Mouse (Mus musculus) left cerebral cortex, adult 8-10 months (tissue): ENCODE results near the gene Sema4a. TPM values are rescaled to one million over a fixed set of nuclear protein-coding genes. Genes with fewer than 3 reads are reported as not detected.
A peak's percentile ranks its signal among the peaks of the same experiment; 100 is the strongest.

Experiments
- DNase-seq, 2 experiments: peaks; one replicate each; pipeline ENCODE4 v3.0.0; 2022; ENCODE audit warnings: low spot score in 2 of 2
- total RNA-seq, 4 experiments: library from RNA; stranded (reverse); gene quantifications; 2 replicates each; pipeline ENCODE4 v1.2.4; 2022

The Sema4a gene
- total RNA-seq, result 10 to 100 TPM; 63.2 to 71.4 (median 66.8) TPM

- no peak for DNase-seq
These were observed at the start of gene Sema4a for GRCm38 (mm10) chr3:88460983-88461696. Gene Sema4a (minus strand): TSS chr3:88461182.

DNA sequence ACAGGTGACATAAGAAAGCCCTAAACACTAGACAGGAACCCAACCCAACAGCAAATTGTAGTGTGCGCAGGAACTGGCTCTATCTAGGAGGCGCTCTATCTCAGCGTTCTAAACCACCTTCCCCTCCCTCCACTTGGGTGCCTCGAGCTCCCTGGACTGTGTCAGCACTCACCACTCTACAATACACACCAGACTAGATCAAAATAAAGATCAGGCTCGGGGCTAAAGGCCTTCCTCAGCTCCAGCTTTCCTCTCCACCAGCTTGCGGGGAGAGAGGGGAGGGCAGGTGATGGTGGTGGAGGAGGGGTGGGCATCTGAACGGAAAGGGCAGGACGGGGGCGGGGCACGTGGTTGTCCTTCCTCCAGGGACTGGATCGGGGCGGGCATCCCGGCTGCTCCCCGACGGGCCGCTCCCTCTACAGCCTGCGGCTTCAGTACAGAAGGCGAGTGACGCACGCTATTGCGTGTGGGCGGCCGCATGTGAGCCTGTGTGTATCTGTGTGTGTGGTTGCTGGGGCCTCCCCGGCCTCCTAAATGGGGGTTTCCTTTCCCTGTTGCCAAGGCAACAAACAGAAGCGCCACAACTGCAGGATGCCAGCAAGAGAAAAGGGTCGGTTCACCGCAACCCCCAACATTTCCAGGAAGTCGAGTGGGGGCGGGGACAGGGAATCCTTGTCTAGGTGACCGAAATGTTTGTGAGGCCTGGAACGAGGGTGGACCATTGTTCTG is 48.9 kb upstream of the Sema4a start, which contains the start of gene Lmna:
Gene Lmna, minus strand, starts transcription at position 265 of the 729 bp plus-strand sequence.
- DNase-seq, result peak; percentile 74 to 95

GRCm38 (mm10) chr3:88509250-88509649 is 48.3 kb upstream of the Sema4a start:
- DNase-seq, result no peak

GRCm38 (mm10) chr3:88505765-88506164 is 44.8 kb upstream of the Sema4a start:
- no peak for DNase-seq

DNA sequence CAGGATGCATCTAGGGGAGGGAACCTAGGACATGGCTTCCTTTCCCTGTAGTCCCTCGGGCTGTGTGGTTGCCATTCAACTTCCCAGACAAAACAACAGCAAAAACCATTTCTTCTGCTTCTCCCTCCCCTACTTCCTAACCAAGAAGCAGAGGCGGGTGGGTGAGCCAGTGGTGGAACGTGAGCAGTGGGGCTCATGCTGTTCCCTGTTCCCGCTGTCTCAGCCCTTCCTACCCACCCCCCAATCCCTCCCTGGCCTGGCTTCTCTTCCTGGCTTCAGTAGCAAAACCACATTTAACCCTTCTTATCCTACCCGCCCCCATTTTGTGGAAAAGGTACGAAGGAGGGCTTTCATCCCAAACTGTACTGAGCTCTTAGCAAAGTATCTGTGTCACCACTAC is 44.1 kb upstream of the Sema4a start:
- DNase-seq, result no peak

DNA sequence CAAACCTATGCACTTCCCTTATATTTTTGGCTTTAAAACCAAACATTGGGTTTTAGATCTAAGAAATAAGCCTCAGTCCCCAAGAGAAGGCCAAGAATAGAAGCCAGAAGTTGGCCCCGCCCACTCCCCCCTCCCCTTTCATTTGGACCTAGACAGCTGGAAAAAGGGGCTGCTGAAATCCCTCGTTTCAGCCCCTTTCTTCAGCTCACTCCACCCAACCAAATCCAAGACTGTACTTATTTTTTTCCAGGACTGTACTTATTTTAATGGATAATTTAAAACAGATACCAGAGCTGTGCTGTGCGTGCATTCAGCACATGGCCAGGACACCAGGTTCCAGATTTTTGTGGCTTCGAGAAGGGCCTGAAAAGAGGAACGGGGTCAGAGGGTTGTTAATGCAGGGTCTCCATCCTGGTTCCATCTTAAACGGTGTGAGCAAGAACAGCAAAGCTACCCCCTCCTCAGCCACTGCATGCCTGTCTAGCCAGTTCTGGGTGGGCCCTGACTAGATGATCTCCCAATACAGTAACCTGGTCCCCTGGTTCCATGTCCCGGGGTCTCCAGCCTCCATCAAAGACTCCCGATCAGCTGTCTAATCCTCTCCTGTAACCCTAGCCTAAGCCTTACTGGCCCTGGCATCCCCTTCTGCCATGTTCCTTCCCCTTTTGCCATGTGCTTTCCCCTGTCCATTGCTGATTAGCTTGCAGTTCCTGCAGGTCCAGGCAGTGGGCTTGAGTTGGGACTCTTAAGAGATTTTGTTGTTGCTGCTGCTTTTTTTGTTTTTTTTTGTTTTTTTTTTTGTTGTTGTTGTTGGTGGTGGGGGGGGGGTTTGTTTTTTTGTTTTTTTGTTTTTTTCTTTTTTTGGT is 43.1 kb upstream of the Sema4a start:
- no peak for DNase-seq

- peak in 1 of 2 experiments; percentile 70 for DNase-seq
These were observed 42.5 kb upstream of the Sema4a start for GRCm38 (mm10) chr3:88503505-88503863.

GRCm38 (mm10) chr3:88502641-88503504 is 41.9 kb upstream of the Sema4a start:
- peak; percentile 92 to 97 for DNase-seq

DNA sequence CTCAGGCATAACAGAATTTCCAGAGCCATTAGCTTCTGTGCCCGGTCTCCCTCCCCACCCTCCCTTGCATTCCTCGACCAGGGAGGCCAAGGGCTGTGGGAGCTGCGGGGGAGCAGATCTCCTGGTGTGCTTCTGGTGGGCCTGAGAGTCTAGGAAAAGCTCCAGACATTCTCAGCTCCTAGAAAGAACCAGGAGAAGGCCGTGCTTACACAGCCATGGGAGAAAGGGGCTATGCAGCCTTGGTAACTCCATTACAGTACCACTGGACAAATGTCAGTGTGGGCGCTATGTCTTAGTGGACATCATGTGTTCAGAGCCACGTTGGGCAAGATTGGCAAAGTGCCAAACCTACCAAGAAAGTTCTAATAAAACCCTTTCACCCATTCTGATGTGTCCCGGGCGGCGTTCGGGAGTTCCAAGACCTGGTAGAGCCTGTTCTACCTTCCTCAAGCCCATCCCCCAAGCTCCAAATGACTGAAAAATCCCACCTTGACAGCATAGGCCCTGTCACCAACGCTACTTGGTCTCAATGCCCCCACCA is 41.1 kb upstream of the Sema4a start:
- no peak for DNase-seq

DNA sequence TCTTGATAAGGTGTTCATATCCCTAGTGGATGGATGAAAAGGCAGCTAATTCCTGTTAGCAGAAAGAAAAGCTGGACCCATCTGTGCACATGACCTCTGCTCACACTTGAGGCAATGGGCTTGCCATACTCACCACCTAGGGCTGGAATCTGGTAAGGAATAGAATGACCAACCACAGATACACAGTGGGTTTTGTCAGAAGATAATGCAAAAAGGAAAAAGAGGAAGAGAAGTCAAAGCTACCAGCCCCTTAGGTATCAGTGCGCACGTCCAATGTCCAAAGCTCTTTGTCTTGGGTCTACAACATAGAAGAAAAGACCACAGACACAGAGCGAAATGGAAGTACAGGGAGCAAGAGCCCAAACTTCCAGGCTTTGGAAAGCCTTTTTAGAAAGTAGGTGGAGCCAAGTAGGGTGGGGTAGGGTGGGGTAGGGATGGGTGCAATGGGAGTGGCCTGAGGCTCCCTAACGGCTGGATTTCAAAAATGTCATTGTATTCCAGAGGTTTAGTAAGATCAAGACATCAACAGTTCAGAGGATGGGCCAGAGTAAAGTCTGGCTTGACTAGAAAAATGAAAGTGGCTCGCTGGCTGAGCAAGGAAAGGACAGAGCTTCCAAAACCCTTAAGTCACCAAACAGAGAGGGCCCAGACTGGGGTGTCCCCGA is 40.5 kb upstream of the Sema4a start:
- no peak for DNase-seq

GRCm38 (mm10) chr3:88500655-88501365 is 39.8 kb upstream of the Sema4a start:
- no peak for DNase-seq

DNA sequence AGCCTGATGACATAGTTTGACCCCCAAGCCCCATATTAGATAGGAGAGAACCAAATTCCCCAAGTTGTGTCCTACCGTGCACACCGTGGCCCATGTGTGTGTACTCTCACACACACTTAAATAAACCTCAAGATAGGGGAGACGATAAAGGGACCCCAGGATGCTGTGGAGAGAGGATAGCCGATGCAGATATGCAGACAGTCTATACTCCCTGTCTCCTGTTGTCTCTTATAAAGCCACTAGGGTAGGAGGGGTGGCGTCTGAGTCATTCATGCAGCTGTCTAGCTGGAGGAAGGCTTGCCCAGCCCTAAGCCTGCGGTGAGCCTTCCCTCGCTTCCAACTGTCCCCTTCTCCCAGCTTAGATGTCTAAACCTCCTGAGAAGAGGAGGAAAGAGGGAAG is 39.1 kb upstream of the Sema4a start:
- DNase-seq, result no peak

- DNase-seq, result no peak
These were observed 38.6 kb upstream of the Sema4a start for GRCm38 (mm10) chr3:88499580-88499979.

- no peak for DNase-seq
These were observed 34.9 kb upstream of the Sema4a start for GRCm38 (mm10) chr3:88495741-88496415.

DNA sequence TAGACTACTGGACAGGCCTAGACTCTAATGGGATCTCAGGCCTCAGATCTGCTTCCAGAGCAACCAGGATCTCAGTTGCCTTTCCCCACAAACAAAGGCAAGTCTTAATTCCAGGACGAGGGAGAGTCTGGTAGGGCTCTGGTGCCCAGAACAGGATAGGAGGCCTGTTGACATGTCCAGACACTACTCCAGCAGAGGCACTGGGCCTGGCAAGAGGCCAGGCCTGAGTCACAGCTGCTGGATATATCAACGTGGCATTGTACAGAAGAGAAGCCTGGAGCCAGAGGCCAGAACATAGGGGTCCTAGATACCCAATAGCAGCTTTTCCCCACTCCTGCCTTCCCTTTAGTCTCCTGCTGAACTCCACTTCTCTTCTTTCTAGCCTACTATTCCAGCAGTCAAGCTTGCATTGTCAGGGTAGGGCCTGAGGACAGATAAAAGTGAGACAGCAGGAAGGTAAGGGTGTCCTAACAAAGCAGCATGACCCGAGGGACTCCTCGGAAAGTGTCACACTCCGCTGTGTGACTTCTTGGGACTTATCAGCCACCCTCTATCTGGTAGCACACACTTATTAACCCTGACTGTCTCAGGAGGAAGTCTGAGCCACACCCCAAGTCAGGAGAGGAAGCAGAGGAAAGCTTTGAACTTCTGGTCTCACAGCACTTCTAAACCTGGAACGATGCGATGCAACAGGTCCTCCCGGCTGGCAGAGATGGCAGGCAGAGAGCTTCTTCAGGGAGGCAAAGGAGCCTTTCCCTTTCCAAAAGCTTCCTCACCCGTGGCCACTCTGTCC is 34.0 kb upstream of the Sema4a start:
- DNase-seq, result no peak

GRCm38 (mm10) chr3:88493706-88494582 is 33.0 kb upstream of the Sema4a start:
- no peak for DNase-seq

- DNase-seq, result no peak
These were observed 26.4 kb upstream of the Sema4a start for GRCm38 (mm10) chr3:88487396-88487795.
